Mouse (Mus musculus) myocyte (in vitro differentiated cells): ENCODE measurements around the gene Aftph. TPM values are rescaled to one million over a fixed set of nuclear protein-coding genes. Genes with fewer than 3 reads are reported as not detected.

ENCODE experiments used
- H3K27me3 ChIP-seq: one replicate; pipeline ENCODE4 v1.6.1; 2011; ENCODE audit not compliant: control insufficient read depth, insufficient read depth, insufficient read length
- H3K36me3 ChIP-seq: one replicate; pipeline ENCODE4 v1.6.1; 2011; ENCODE audit not compliant: control insufficient read depth, insufficient read depth
- H3K4me2 ChIP-seq: one replicate; pipeline ENCODE4 v1.6.1; 2011; ENCODE audit warnings: low read depth, control low read depth
- H3K4me3 ChIP-seq: one replicate; pipeline ENCODE4 v1.5.1; 2011; ENCODE audit warnings: mild to moderate bottlenecking, control low read depth, moderate library complexity
- H3K79me2 ChIP-seq: one replicate; pipeline ENCODE4 v1.6.1; 2011; ENCODE audit not compliant: control insufficient read depth, insufficient read depth
- H3ac ChIP-seq: one replicate; pipeline ENCODE4 v1.6.1; 2011; ENCODE audit not compliant: control insufficient read depth, insufficient read length
- CEBPB ChIP-seq: IDR thresholded peaks from 2 replicates; pipeline ENCODE4 v1.6.1; 2011; ENCODE audit warnings: mild to moderate bottlenecking, moderate library complexity; ENCODE audit not compliant: poor library complexity, insufficient read depth, severe bottlenecking
- E2F4 ChIP-seq: IDR thresholded peaks from one replicate; pipeline ENCODE4 v1.6.1; 2011; ENCODE audit warnings: mild to moderate bottlenecking, control low read depth, moderate library complexity; ENCODE audit not compliant: insufficient read depth
- MAX ChIP-seq: IDR thresholded peaks from one replicate; pipeline ENCODE4 v1.6.1; 2011; ENCODE audit warnings: low read depth, mild to moderate bottlenecking, control low read depth
- MYOD1 ChIP-seq, 3 experiments: IDR thresholded peaks; one replicate each; pipeline ENCODE4 v1.6.1; 2011; ENCODE audit warnings: control low read depth in 2 of 3, low read depth in 2 of 3, mild to moderate bottlenecking in 2 of 3, moderate library complexity in 1 of 3; ENCODE audit not compliant: insufficient read length in 2 of 3, control insufficient read depth in 1 of 3
- MYOG ChIP-seq, 3 experiments: IDR thresholded peaks; one replicate each; pipeline ENCODE4 v1.6.1; 2011; ENCODE audit warnings: control low read depth in 2 of 3, low read depth in 2 of 3, mild to moderate bottlenecking in 2 of 3; ENCODE audit not compliant: insufficient read length in 2 of 3, control insufficient read depth in 1 of 3, insufficient read depth in 1 of 3
- POLR2A ChIP-seq: IDR thresholded peaks from one replicate; pipeline ENCODE4 v1.6.1; 2011; ENCODE audit warnings: low read depth, mild to moderate bottlenecking, control low read depth, moderate library complexity; ENCODE audit not compliant: insufficient read length
- POLR2AphosphoS2 ChIP-seq: IDR thresholded peaks from one replicate; pipeline ENCODE4 v1.6.1; 2011; ENCODE audit warnings: low read depth, control low read depth; ENCODE audit not compliant: insufficient read length
- REST ChIP-seq: IDR thresholded peaks from one replicate; pipeline ENCODE4 v1.6.1; 2011; ENCODE audit warnings: mild to moderate bottlenecking, control low read depth, moderate library complexity; ENCODE audit not compliant: insufficient read depth, insufficient read length
- SRF ChIP-seq: IDR thresholded peaks from one replicate; pipeline ENCODE4 v1.6.1; 2011; ENCODE audit warnings: low read depth; ENCODE audit not compliant: control insufficient read depth, insufficient read length
- TCF12 ChIP-seq: IDR thresholded peaks from one replicate; pipeline ENCODE4 v1.6.1; 2011; ENCODE audit warnings: mild to moderate bottlenecking, control low read depth; ENCODE audit not compliant: poor library complexity, insufficient read depth, severe bottlenecking
- TCF3 ChIP-seq: IDR thresholded peaks from one replicate; pipeline ENCODE4 v1.6.1; 2011; ENCODE audit warnings: low read depth, control low read depth; ENCODE audit not compliant: insufficient read length
- USF1 ChIP-seq: IDR thresholded peaks from one replicate; pipeline ENCODE4 v1.6.1; 2011; ENCODE audit warnings: low read depth, mild to moderate bottlenecking, control low read depth, moderate library complexity
- polyA plus RNA-seq: library from polyadenylated mRNA; unstranded; fragments of >200 nt; fragmentation: generic; extraction: Trizol; gene quantifications from one replicate; pipeline ENCODE4 v1.2.1, GENCODE M21; 2012; ENCODE audit warnings: missing spikeins

Gene Aftph
- polyA plus RNA-seq, 1 experiment: 7.6 TPM

GRCm38 (mm10) chr11:20691000-20691399 lies 50.4 kb downstream of the Aftph start:
- TF ChIP-seq MYOD1 (IDR thresholded peaks at IDR 0.05; ENCODE audit: control insufficient read depth in 1 of 3, insufficient read length in 2 of 3, low read depth in 2 of 3) (no peak), MYOG (IDR thresholded peaks at IDR 0.05; ENCODE audit: control insufficient read depth in 1 of 3, insufficient read depth in 1 of 3, insufficient read length in 2 of 3, low read depth in 2 of 3) (no peak), TCF3 (no peak), REST (no peak), SRF (no peak), TCF12 (no peak)
- Histone ChIP-seq H3K79me2 (no peaks in the 10 kb centered on the region), H3K36me3 (peaks cover 19% of the 10 kb centered on the region), H3K27me3 (no peaks in the 10 kb centered on the region), H3K4me2 (no peak overlapping the region), H3ac (no peak overlapping the region), H3K4me3 (no peak overlapping the region)

GRCm38 (mm10) chr11:20681679-20682078 lies 59.7 kb downstream of the Aftph start:
- Histone ChIP-seq H3K4me3 (no peak overlapping the region), H3K4me2 (no peak overlapping the region), H3ac (no peak overlapping the region), H3K79me2 (no peaks in the 10 kb centered on the region), H3K27me3 (no peaks in the 10 kb centered on the region), H3K36me3 (peaks cover 10% of the 10 kb centered on the region)
- TF ChIP-seq CEBPB (no peak), POLR2A (no peak), TCF12 (no peak), E2F4 (no peak), TCF3 (no peak), POLR2AphosphoS2 (no peak), MYOG (IDR thresholded peaks at IDR 0.05; ENCODE audit: control insufficient read depth in 1 of 3, insufficient read depth in 1 of 3, insufficient read length in 2 of 3, low read depth in 2 of 3) (no peak), MYOD1 (IDR thresholded peaks at IDR 0.05; ENCODE audit: control insufficient read depth in 1 of 3, insufficient read length in 2 of 3, low read depth in 2 of 3) (no peak), REST (no peak), SRF (no peak), MAX (no peak), USF1 (no peak)

GRCm38 (mm10) chr11:20680781-20681180 lies 60.6 kb downstream of the Aftph start:
- Histone ChIP-seq H3ac (no peak overlapping the region), H3K79me2 (no peaks in the 10 kb centered on the region), H3K4me3 (no peak overlapping the region), H3K27me3 (no peaks in the 10 kb centered on the region), H3K4me2 (no peak overlapping the region), H3K36me3 (peaks cover 6% of the 10 kb centered on the region)
- TF ChIP-seq TCF12 (no peak), TCF3 (no peak), POLR2AphosphoS2 (no peak), REST (no peak)

GRCm38 (mm10) chr11:20679396-20679795 lies 62.0 kb downstream of the Aftph start:
- no peaks in the 10 kb centered on the region for H3K79me2 ChIP-seq
- no peaks in the 10 kb centered on the region for H3K27me3 ChIP-seq
- H3K4me3 ChIP-seq: no peak overlapping the region
- TF ChIP-seq TCF12 (no peak), TCF3 (no peak), CEBPB (no peak), USF1 (no peak), MAX (no peak)
- H3K36me3 ChIP-seq: no peaks in the 10 kb centered on the region
- H3K4me2 ChIP-seq: no peak overlapping the region
- H3ac ChIP-seq: no peak overlapping the region

GRCm38 (mm10) chr11:20672513-20672912 lies 68.9 kb downstream of the Aftph start:
- H3K36me3 ChIP-seq: no peaks in the 10 kb centered on the region
- no peak overlapping the region for H3ac ChIP-seq
- H3K4me3 ChIP-seq: no peak overlapping the region
- TF ChIP-seq MYOD1 (IDR thresholded peaks at IDR 0.05; ENCODE audit: control insufficient read depth in 1 of 3, insufficient read length in 2 of 3, low read depth in 2 of 3) (peak in 1 of 3 experiments; percentile 59), MYOG (IDR thresholded peaks at IDR 0.05; ENCODE audit: control insufficient read depth in 1 of 3, insufficient read depth in 1 of 3, insufficient read length in 2 of 3, low read depth in 2 of 3) (peak in 2 of 3 experiments; percentile 2 to 76), TCF12 (no peak), MAX (no peak), CEBPB (no peak), POLR2A (no peak), POLR2AphosphoS2 (no peak)
- H3K79me2 ChIP-seq: no peaks in the 10 kb centered on the region
- H3K27me3 ChIP-seq: no peaks in the 10 kb centered on the region
- peak overlapping the region; percentile 32 for H3K4me2 ChIP-seq
